Mouse (Mus musculus): ENCODE measurements around the gene Apol9b.

- TF ChIP-seq POLR2A (IDR thresholded peaks at IDR 0.05; ENCODE audit: borderline replicate concordance, extremely low read depth, insufficient read depth, insufficient read length, poor library complexity, severe bottlenecking) (no peak), CTCF (IDR thresholded peaks at IDR 0.05; ENCODE audit: borderline replicate concordance, extremely low read depth, insufficient read depth, insufficient read length) (no peak)
Observed at GRCm38 (mm10) chr15:77763050-77763449, 34.2 kb downstream of the Apol9b start.
